Mouse (Mus musculus): ENCODE results near the gene Bmpr1a. TPM values are rescaled to one million over a fixed set of nuclear protein-coding genes. Genes with fewer than 3 reads are reported as not detected.

Bmpr1a gene
- polyA plus RNA-seq, 1 experiment from 2014 or later = 25.7 TPM

- peaks cover 23% of the 10 kb centered on the region for H3K36me3 ChIP-seq (replicated peaks; ENCODE audit: control insufficient read depth, insufficient read depth)
- H3K4me1 ChIP-seq (replicated peaks; ENCODE audit: control insufficient read depth, insufficient read depth, low read length) = no peaks in the 10 kb centered on the region
- no peak overlapping the region for H3K9ac ChIP-seq
- H3K27me3 ChIP-seq (ENCODE audit: control insufficient read depth, insufficient read depth, low read length) = no peaks in the 10 kb centered on the region
- DNase-seq (ENCODE audit: low spot score) (no peak), ATAC-seq (ENCODE audit: low FRiP score) (no peak)
- 92% methylated on average over 6 of the region's 6 CpGs for WGBS
- no peak overlapping the region for H3K4me3 ChIP-seq (replicated peaks; ENCODE audit: low read length)
- no peaks in the 10 kb centered on the region for H3K9me3 ChIP-seq (ENCODE audit: control insufficient read depth, low read length)
- H3K4me2 ChIP-seq (replicated peaks) = no peak overlapping the region
- no peak overlapping the region for H3K27ac ChIP-seq
Measured at GRCm38 (mm10) chr14:34399301-34399700, 103.8 kb downstream of the Bmpr1a start.

GRCm38 (mm10) chr14:34398901-34399300 is 104.2 kb downstream of the Bmpr1a start:
- Histone ChIP-seq H3K27me3 (ENCODE audit: control insufficient read depth, insufficient read depth, low read length) (no peaks in the 10 kb centered on the region), H3K4me2 (replicated peaks) (no peak overlapping the region), H3K36me3 (replicated peaks; ENCODE audit: control insufficient read depth, insufficient read depth) (peaks cover 23% of the 10 kb centered on the region), H3K9me3 (ENCODE audit: control insufficient read depth, low read length) (no peaks in the 10 kb centered on the region), H3K9ac (no peak overlapping the region), H3K4me1 (replicated peaks; ENCODE audit: control insufficient read depth, insufficient read depth, low read length) (no peaks in the 10 kb centered on the region), H3K4me3 (replicated peaks; ENCODE audit: low read length) (no peak overlapping the region), H3K27ac (no peak overlapping the region)
- 0 out of 2 replicates have a peak, but pooled peaks have one; percentile 11 for ATAC-seq (ENCODE audit: low FRiP score)
- no peak for DNase-seq (ENCODE audit: low spot score)
- WGBS = 90% methylated on average over 21 of the region's 21 CpGs

- Histone ChIP-seq H3K4me1 (replicated peaks; ENCODE audit: control insufficient read depth, insufficient read depth, low read length) (no peaks in the 10 kb centered on the region), H3K4me3 (replicated peaks; ENCODE audit: low read length) (no peak overlapping the region), H3K27me3 (ENCODE audit: control insufficient read depth, insufficient read depth, low read length) (no peaks in the 10 kb centered on the region), H3K36me3 (replicated peaks; ENCODE audit: control insufficient read depth, insufficient read depth) (peaks cover 18% of the 10 kb centered on the region), H3K4me2 (replicated peaks) (no peak overlapping the region), H3K9ac (no peak overlapping the region), H3K9me3 (ENCODE audit: control insufficient read depth, low read length) (no peaks in the 10 kb centered on the region), H3K27ac (no peak overlapping the region)
- DNase-seq (ENCODE audit: low spot score) = no peak
- 97% methylated on average over 5 of the region's 5 CpGs for WGBS
- ATAC-seq (ENCODE audit: low FRiP score) = no peak
Measured at GRCm38 (mm10) chr14:34397871-34398270, 105.3 kb downstream of the Bmpr1a start.

GRCm38 (mm10) chr14:34393295-34393694 is 109.8 kb downstream of the Bmpr1a start:
- Histone ChIP-seq H3K9ac (no peak overlapping the region), H3K9me3 (ENCODE audit: control insufficient read depth, low read length) (no peaks in the 10 kb centered on the region), H3K4me1 (replicated peaks; ENCODE audit: control insufficient read depth, insufficient read depth, low read length) (no peaks in the 10 kb centered on the region), H3K27ac (no peak overlapping the region), H3K27me3 (ENCODE audit: control insufficient read depth, insufficient read depth, low read length) (no peaks in the 10 kb centered on the region), H3K4me2 (replicated peaks) (no peak overlapping the region), H3K4me3 (replicated peaks; ENCODE audit: low read length) (no peak overlapping the region), H3K36me3 (replicated peaks; ENCODE audit: control insufficient read depth, insufficient read depth) (0 out of 2 replicates have a peak, but pooled peaks cover 5% of the 10 kb centered on the region)
- no peak for DNase-seq (ENCODE audit: low spot score)
- no peak for ATAC-seq (ENCODE audit: low FRiP score)
- WGBS = 51% methylated on average over 4 of the region's 4 CpGs

GRCm38 (mm10) chr14:34382921-34383704 is 120.0 kb downstream of the Bmpr1a start:
- Histone ChIP-seq H3K27me3 (ENCODE audit: control insufficient read depth, insufficient read depth, low read length) (no peaks in the 10 kb centered on the region), H3K36me3 (replicated peaks; ENCODE audit: control insufficient read depth, insufficient read depth) (no peaks in the 10 kb centered on the region), H3K27ac (no peak overlapping the region), H3K9ac (no peak overlapping the region), H3K4me3 (replicated peaks; ENCODE audit: low read length) (no peak overlapping the region), H3K9me3 (ENCODE audit: control insufficient read depth, low read length) (no peaks in the 10 kb centered on the region), H3K4me2 (replicated peaks) (no peak overlapping the region), H3K4me1 (replicated peaks; ENCODE audit: control insufficient read depth, insufficient read depth, low read length) (0 out of 2 replicates have a peak, but pooled peaks cover 10% of the 10 kb centered on the region)
- no peak for ATAC-seq (ENCODE audit: low FRiP score)
- WGBS = 95% methylated on average over 9 of the region's 9 CpGs
- no peak for DNase-seq (ENCODE audit: low spot score)

GRCm38 (mm10) chr14:34378560-34379331 is 124.4 kb downstream of the Bmpr1a start:
- no peak overlapping the region for H3K4me2 ChIP-seq (replicated peaks)
- no peaks in the 10 kb centered on the region for H3K36me3 ChIP-seq (replicated peaks; ENCODE audit: control insufficient read depth, insufficient read depth)
- no peaks in the 10 kb centered on the region for H3K27me3 ChIP-seq (ENCODE audit: control insufficient read depth, insufficient read depth, low read length)
- ATAC-seq (ENCODE audit: low FRiP score) (peak; percentile 67), DNase-seq (ENCODE audit: low spot score) (peak; percentile 28)
- no peak overlapping the region for H3K9ac ChIP-seq
- no peak overlapping the region for H3K4me3 ChIP-seq (replicated peaks; ENCODE audit: low read length)
- H3K27ac ChIP-seq = peak overlapping the region; percentile 56; the same call in 1 of the 2 replicates
- H3K9me3 ChIP-seq (ENCODE audit: control insufficient read depth, low read length) = no peaks in the 10 kb centered on the region
- peaks cover 15% of the 10 kb centered on the region; the same call in 1 of the 2 replicates for H3K4me1 ChIP-seq (replicated peaks; ENCODE audit: control insufficient read depth, insufficient read depth, low read length)
- 27% methylated on average over 11 of the region's 11 CpGs for WGBS

- Histone ChIP-seq H3K4me2 (replicated peaks) (no peak overlapping the region), H3K4me3 (replicated peaks; ENCODE audit: low read length) (no peak overlapping the region), H3K9ac (no peak overlapping the region), H3K9me3 (ENCODE audit: control insufficient read depth, low read length) (no peaks in the 10 kb centered on the region), H3K27me3 (ENCODE audit: control insufficient read depth, insufficient read depth, low read length) (no peaks in the 10 kb centered on the region), H3K36me3 (replicated peaks; ENCODE audit: control insufficient read depth, insufficient read depth) (no peaks in the 10 kb centered on the region), H3K4me1 (replicated peaks; ENCODE audit: control insufficient read depth, insufficient read depth, low read length) (peaks cover 15% of the 10 kb centered on the region; the same call in 1 of the 2 replicates), H3K27ac (no peak overlapping the region)
- no peak for DNase-seq (ENCODE audit: low spot score)
- WGBS = 89% methylated on average over 4 of the region's 4 CpGs
- no peak for ATAC-seq (ENCODE audit: low FRiP score)
Measured at GRCm38 (mm10) chr14:34377121-34377520, 126.0 kb downstream of the Bmpr1a start.

GRCm38 (mm10) chr14:34375941-34376340 is 127.2 kb downstream of the Bmpr1a start:
- DNase-seq (ENCODE audit: low spot score) (peak; percentile 19), ATAC-seq (ENCODE audit: low FRiP score) (no peak)
- Histone ChIP-seq H3K4me1 (replicated peaks; ENCODE audit: control insufficient read depth, insufficient read depth, low read length) (peaks cover 15% of the 10 kb centered on the region; the same call in 1 of the 2 replicates), H3K27me3 (ENCODE audit: control insufficient read depth, insufficient read depth, low read length) (no peaks in the 10 kb centered on the region), H3K36me3 (replicated peaks; ENCODE audit: control insufficient read depth, insufficient read depth) (no peaks in the 10 kb centered on the region), H3K27ac (no peak overlapping the region), H3K9me3 (ENCODE audit: control insufficient read depth, low read length) (no peaks in the 10 kb centered on the region), H3K4me2 (replicated peaks) (0 out of 2 replicates have a peak overlapping the region, but pooled peaks have one; percentile 11), H3K9ac (no peak overlapping the region), H3K4me3 (replicated peaks; ENCODE audit: low read length) (no peak overlapping the region)
- 92% methylated on average over 5 of the region's 5 CpGs for WGBS

GRCm38 (mm10) chr14:34375415-34375904 is 127.7 kb downstream of the Bmpr1a start, which contains the start of gene Mmrn2:
Gene Mmrn2 (plus strand): TSS chr14:34375465.
- peak within 1 kb of the TSS; percentile 32; the same call in 1 of the 2 replicates for H3K4me2 ChIP-seq (replicated peaks)
- H3K4me3 ChIP-seq (replicated peaks; ENCODE audit: low read length) = 0 out of 2 replicates have a peak within 1 kb of the TSS, but pooled peaks have one; percentile 6
- 80% methylated on average over 13 of the region's 13 CpGs for WGBS

More at GRCm38 (mm10) chr14:34375415-34375904, 127.7 kb downstream of the Bmpr1a start, which contains the start of gene Mmrn2:
- Histone ChIP-seq H3K4me1 (replicated peaks; ENCODE audit: control insufficient read depth, insufficient read depth, low read length) (peaks cover 15% of the 10 kb centered on the region; the same call in 1 of the 2 replicates), H3K9me3 (ENCODE audit: control insufficient read depth, low read length) (no peaks in the 10 kb centered on the region), H3K9ac (peak within 1 kb of the TSS; percentile 10; the same call in 1 of the 2 replicates), H3K27ac (no peak within 1 kb of the TSS; the same call in 1 of the 2 replicates), H3K27me3 (ENCODE audit: control insufficient read depth, insufficient read depth, low read length) (no peaks in the 10 kb centered on the region), H3K36me3 (replicated peaks; ENCODE audit: control insufficient read depth, insufficient read depth) (no peaks in the 10 kb centered on the region)
- DNase-seq (ENCODE audit: low spot score) (no peak), ATAC-seq (ENCODE audit: low FRiP score) (no peak)

Measured in hindbrain, embryonic 14.5 days (tissue).